Mouse (Mus musculus) kidney, postnatal 4 days (tissue): Measurements from ENCODE around the gene Syne4.

Source experiments
- DNase-seq, 2 experiments: peaks; one replicate each; pipeline ENCODE4 v3.0.0; 2021; ENCODE audit warnings: mixed read lengths in 2 of 2

Syne4 gene

GRCm38 (mm10) chr7:30314721-30315155 lies at the start of gene Syne4:
TSS of gene Syne4 (plus strand) at chr7:30314807.
- peak; percentile 50 to 72 for DNase-seq

GRCm38 (mm10) chr7:30265041-30265440 lies 49.6 kb upstream of the Syne4 start:
- no peak for DNase-seq

DNA sequence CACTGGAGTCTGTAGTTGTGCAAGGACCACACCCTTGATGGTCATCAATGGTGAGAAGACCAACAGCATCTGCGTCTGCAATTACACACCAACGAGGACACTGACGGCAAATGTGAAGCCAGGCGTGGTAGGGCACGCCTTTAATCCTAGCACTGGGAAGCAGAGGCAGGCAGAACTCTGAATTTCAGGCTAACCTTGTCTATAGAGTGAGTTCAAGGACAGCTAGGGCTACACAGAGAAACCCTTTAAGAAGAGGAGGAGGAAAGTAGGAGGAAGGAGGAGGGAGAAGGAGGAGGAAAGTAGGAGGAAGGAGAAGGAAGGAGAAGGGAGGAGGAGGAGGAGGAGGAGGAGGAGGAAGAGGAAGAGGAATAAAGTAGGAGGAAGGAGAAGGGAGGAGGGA lies 49.1 kb upstream of the Syne4 start:
- DNase-seq, result no peak

GRCm38 (mm10) chr7:30265935-30266334 lies 48.7 kb upstream of the Syne4 start:
- DNase-seq, result no peak

GRCm38 (mm10) chr7:30266780-30267179 lies 47.8 kb upstream of the Syne4 start:
- DNase-seq, result no peak

DNA sequence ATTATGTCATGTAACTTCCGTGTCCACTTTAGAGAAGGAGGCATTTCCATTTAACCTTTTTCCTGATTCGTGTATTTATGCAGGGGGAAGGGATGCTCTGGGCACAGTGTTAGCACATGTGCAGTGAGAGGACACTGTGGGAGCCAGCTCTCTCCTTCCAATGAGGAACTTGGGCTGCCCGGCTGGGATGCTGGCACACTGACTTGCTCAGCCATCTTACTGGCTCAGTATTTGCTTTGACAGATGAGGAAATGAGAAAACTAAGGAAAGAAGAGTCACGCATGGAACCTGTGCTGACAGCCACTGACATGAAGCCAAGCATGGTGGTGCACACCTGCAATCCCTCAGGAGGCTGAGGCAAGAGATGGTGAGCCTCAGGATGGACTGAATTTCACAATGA lies 45.0 kb upstream of the Syne4 start:
- no peak for DNase-seq

GRCm38 (mm10) chr7:30274383-30274782 lies 40.2 kb upstream of the Syne4 start:
- no peak for DNase-seq

DNA sequence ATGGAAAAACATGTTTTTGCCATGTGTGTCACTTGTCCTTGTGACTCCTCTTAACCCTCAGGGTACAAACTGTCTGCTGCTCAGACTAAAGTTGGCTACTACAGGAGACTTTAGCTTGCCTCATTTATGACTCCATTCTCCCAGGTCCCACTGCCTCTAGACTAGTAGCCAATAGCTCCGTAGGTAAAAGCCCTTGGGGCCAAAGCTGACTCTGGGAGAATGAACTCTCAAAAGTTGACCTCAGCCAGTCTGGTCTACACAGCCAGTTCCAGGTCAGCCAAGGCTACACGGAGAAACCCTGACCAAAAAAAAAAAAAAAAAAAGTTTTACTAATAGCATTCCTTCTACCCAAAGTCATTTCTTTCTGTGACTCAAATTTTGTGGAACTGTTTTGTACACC lies 35.7 kb upstream of the Syne4 start:
- DNase-seq, result no peak

GRCm38 (mm10) chr7:30279536-30279935 lies 35.1 kb upstream of the Syne4 start:
- DNase-seq, result peak in 1 of 2 experiments; percentile 27

GRCm38 (mm10) chr7:30279951-30280669 lies 34.5 kb upstream of the Syne4 start, which contains the start of the genes Thap8 and Wdr62:
TSS of gene Thap8 (plus strand) at chr7:30280094.
TSS of gene Wdr62 (minus strand) at chr7:30280419.
- peak; percentile 92 to 96 for DNase-seq

GRCm38 (mm10) chr7:30280670-30281138 lies 33.9 kb upstream of the Syne4 start:
- peak; percentile 87 to 93 for DNase-seq

DNA sequence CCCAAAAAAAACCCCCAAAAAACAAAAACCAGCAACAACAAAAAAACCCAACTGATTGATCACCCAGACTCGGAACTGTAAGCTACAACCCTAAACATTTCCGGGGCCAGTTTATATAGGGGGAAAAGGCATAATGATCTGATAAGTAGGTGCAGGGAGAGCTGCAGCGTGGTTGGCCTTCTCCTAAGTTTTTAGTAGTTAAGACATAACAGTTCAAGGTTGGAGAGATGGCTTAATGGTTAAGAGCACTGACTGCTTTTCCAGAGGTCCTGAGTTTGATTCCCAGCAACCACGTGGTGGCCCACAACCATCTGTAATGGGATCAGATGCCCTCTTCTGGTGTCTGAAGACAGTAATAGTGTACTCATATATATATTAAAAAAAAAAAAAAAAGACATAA lies 33.1 kb upstream of the Syne4 start:
- DNase-seq, result no peak

- no peak for DNase-seq
These were observed 31.9 kb upstream of the Syne4 start for GRCm38 (mm10) chr7:30282740-30283139.

DNA sequence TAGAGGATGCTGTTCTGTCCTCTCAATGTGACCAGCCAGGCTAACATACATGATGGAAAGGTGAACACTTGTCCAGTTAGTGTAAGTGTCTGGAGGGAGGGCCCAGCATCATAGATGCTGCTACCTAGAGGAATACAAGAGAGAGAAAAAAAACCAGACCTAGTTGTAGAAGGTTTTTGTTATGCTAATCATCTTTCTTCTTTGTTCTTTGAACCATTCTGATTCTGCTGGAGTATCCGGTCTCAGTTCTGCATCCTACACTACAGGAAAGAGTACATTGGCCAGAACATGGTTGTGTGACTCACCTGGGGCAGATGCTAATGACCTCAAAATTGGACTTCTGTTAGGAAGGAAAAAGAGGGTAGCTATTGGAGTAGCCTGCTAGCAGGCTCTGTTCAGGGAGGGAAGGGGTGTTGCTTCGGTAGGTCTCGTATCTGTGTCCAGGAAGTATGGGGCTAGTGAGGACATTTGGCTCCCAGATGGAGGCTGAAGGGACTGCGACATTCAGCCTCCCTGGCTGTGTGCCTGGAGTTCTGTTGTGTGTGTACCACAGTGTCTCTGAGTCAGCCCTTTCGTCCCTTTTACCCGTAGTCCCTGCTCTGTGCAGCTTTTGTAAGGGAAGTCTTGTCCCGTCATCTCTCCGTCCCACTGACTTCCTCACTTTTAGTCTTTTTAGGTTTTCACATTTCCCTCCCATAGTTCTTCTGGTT lies 27.8 kb upstream of the Syne4 start:
- DNase-seq, result peak in 1 of 2 experiments; percentile 30

DNA sequence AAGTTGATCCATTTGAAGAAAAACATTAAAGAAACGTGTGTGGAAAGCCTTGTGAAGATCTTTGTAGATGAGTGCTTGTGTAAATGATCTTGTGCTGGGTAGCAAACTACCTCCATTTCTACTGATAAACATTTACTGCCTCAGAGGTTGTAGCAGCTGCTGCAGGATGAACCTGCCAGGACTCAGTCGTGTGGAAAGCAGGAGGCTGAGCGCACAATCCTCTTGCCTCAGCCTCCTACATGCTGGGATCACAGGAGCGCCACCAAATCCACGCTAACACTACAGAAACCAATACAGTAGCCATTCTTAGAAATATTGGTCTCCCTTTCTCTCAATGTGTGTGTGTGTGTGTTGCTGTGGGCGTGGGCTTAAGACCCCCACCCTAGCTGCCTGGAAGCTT lies 26.6 kb upstream of the Syne4 start:
- no peak for DNase-seq

- no peak for DNase-seq
These were observed 25.4 kb upstream of the Syne4 start for GRCm38 (mm10) chr7:30289071-30289713.

- DNase-seq, result peak; percentile 21 to 41
These were observed 24.8 kb upstream of the Syne4 start for GRCm38 (mm10) chr7:30289714-30290399.

DNA sequence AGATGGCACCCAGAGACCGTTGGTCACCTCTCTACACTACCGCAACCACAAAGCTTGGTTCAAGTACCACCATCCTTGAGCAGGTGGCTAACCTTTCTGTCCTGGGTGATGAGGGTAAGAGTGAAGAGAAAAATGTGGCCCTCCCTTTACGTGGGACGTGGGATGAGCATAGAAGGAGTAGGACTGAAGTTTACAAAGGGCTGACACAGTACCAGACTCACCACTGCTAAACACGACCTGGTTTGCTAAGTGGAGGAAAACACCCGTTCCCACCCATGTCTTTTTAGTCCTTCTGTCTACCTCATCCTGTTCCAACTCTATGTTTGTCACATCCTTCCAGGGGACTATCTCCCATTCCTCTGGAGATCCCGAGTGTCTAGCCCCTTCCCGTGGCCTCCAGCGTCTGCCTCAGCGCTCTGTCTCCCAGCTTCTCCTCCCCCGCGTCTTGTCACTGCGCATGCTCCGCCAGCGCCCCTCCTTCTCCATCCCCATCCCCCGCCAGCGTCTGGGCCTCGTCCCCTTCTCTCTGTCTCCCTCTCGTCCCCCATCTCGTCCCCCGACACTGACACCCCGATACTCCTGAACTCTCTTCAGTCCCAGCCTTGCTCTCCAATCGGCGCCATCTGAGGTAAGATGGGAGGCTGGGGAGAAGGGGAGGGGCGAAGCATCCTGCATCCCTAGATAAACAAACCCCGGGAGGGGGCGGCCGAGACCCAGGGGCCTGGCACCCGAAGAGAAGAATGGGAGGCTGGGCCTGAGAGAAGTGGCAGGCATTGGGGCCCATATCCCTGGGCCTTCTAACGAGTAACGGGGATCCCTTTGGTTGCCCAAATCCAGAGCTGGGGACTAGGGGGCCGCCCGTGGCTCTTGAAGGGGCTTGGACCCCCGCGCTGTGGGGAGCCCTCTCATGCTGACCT lies 23.1 kb upstream of the Syne4 start, which contains the start of gene Clip3:
Gene Clip3 (plus strand): TSS at position 514 of the 917 bp plus-strand sequence.
- DNase-seq, result peak; percentile 90 to 91

- DNase-seq, result no peak
These were observed 20.8 kb upstream of the Syne4 start for GRCm38 (mm10) chr7:30293795-30294194.

DNA sequence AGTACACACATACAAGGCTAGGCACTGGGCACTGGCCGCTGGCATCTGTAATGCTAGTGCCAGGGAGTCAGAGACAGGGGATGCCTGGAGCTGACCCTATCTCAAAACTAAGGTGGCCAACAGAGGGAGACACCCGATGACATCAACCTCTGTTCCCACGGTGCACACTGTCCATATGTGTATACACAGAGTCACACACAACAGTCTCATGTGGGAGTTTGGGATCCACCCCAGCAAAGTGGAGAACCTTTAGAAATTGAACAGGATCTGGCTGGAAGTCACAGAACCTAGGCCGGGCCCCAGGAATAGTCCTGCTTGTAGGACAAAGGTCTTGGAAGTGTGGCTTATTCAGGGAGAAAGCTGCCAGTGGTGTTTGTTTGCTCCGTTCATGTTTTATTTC lies 20.3 kb upstream of the Syne4 start:
- DNase-seq, result no peak

DNA sequence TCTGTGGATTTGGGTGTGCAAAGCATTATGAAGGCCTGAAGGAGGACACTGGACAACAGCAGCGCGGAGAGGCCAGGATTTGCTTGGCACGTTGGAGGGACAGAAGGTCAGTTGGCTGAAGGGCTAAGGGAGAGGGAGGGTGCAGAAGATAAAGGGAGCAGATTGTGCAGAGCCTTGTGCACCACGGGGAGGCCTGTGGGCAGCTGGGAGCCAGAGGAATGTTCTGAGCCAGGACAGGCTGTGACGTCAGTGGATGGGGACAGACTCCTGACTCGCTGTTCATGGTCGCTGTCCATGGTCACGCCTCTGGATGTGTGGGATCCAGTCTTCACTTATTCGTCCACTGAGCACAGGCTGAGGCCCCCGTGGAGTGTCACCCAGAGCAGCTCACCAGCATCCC lies 19.5 kb upstream of the Syne4 start:
- peak; percentile 57 to 70 for DNase-seq

DNA sequence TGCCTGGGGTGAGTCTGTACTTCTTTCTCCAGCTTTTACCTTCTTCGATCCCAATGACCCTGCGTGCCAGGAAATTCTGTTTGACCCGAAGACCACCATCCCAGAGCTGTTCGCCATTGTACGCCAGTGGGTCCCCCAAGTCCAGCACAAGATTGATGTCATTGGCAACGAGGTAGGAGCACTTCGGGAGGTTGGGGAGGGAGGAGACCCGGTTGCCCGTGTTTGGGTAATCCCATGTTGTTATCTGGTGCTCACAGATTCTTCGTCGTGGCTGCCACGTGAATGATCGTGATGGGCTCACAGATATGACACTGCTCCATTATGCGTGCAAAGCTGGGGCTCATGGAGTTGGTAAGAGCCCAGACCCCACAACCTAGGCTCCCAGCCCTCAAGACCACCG lies 17.8 kb upstream of the Syne4 start:
- DNase-seq, result no peak
